Mouse (Mus musculus): Measurements from ENCODE around the gene Fry. TPM values are rescaled to one million over a fixed set of nuclear protein-coding genes. Genes with fewer than 3 reads are reported as not detected.

Gene Fry
- polyA plus RNA-seq, 1 experiment from 2014 or later = 10.2 TPM

DNA sequence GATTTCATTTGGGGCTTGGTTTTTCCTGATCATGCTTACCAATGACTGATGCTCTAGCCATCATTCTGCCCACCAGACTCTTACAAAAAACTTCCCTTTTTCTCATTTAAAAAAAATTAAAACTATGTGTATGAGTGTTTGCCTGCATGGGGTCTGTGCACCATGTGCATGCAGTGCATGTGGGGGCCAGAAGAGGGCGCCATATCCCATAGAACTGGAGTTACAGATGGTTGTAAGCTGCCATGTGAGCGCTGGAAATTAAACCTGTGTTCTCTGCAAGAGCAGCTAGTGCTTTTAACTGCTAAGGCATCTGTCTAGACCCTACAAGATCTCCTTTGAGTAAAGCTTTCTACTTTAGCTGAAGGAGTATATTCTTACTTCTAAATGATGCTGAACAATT lies 162.6 kb downstream of the Fry start:
- no peak overlapping the region for H3K4me3 ChIP-seq
- no peak overlapping the region for H3K4me2 ChIP-seq (replicated peaks)
- ATAC-seq (ENCODE audit: insufficient number of reproducible peaks, insufficient read depth, low FRiP score, low TSS enrichment) = no peak
- H3K4me1 ChIP-seq = no peaks in the 10 kb centered on the region
- WGBS = 78% methylated on average over 2 of the region's 2 CpGs
- H3K36me3 ChIP-seq = no peaks in the 10 kb centered on the region
- H3K9me3 ChIP-seq = 0 out of 2 replicates have a peak, but pooled peaks cover 5% of the 10 kb centered on the region
- no peak overlapping the region for H3K9ac ChIP-seq
- no peaks in the 10 kb centered on the region for H3K27me3 ChIP-seq
- no peak overlapping the region for H3K27ac ChIP-seq

DNA sequence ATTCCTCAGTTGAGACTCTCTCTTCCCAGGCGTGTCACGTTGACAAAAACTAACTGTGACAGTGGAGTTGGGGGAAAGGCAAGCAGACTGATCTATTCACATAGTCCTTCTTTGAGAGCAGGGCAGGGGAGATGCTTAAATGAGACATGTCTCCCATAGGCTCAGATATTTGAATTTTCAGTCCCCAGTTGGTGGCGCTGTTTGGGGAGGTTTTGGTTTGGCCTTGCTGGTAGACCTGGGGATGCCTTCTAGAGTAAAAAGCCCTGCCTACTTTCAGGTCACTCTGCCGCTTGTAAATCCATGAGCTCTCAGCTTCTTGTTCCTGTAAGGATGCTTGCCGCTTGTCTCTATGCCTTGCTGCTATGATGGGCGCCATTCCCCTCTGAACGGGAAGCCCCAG lies 163.6 kb downstream of the Fry start:
- H3K4me3 ChIP-seq = no peak overlapping the region
- 86% methylated on average over 7 of the region's 7 CpGs for WGBS
- H3K27me3 ChIP-seq = no peaks in the 10 kb centered on the region
- H3K9me3 ChIP-seq = 0 out of 2 replicates have a peak, but pooled peaks cover 5% of the 10 kb centered on the region
- no peak overlapping the region for H3K9ac ChIP-seq
- H3K27ac ChIP-seq = no peak overlapping the region
- no peaks in the 10 kb centered on the region for H3K36me3 ChIP-seq
- H3K4me1 ChIP-seq = no peaks in the 10 kb centered on the region
- no peak for ATAC-seq (ENCODE audit: insufficient number of reproducible peaks, insufficient read depth, low FRiP score, low TSS enrichment)
- H3K4me2 ChIP-seq (replicated peaks) = no peak overlapping the region

DNA sequence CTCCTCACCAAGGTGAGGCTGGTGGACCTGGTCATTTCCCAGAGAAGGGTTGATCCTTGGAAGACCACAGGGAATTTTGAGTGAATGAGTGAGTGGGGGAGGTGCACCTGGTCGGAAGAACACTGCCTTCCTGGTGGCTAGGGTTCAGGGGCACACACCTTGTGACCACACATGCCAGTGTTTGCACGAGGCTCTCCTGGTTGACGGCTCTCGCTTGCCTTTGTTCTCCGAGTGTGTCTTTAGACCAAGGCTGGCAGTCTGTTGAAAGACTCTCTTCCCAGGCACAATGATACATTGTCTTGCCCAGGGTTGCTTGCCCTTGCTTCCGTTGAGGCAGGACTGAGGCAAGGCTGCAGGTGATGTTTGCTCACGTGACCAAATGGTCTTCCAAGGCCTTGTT lies 169.5 kb downstream of the Fry start:
- Histone ChIP-seq H3K4me2 (replicated peaks) (no peak overlapping the region), H3K27me3 (no peaks in the 10 kb centered on the region), H3K9me3 (no peaks in the 10 kb centered on the region), H3K9ac (no peak overlapping the region), H3K4me3 (no peak overlapping the region), H3K36me3 (no peaks in the 10 kb centered on the region), H3K4me1 (peaks cover 4% of the 10 kb centered on the region; the same call in 1 of the 2 replicates), H3K27ac (no peak overlapping the region)
- ATAC-seq (ENCODE audit: insufficient number of reproducible peaks, insufficient read depth, low FRiP score, low TSS enrichment) = no peak
- 80% methylated on average over 7 of the region's 7 CpGs for WGBS

DNA sequence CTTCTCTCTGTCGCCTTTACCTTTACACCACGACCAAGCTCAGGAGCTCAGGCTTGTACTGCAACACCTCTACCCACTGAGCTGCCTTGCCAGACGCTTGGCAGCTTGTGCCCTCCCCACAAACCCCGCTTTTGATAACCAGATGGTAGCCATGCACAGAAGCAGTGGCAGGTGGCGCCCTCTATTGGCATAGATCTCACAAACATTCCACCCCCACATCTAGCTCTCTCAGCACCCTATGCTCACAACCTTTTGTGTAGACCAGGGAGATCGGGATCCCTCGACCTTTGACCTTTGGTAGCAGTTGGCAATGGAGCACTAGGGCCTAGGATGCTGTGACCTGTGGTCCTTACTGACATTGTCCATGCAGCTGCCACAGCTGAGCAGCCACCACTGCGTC lies 171.2 kb downstream of the Fry start:
- WGBS = 71% methylated on average over 8 of the region's 8 CpGs
- H3K9me3 ChIP-seq = no peaks in the 10 kb centered on the region
- no peak overlapping the region for H3K27ac ChIP-seq
- no peak overlapping the region for H3K4me2 ChIP-seq (replicated peaks)
- no peak overlapping the region for H3K4me3 ChIP-seq
- no peaks in the 10 kb centered on the region for H3K36me3 ChIP-seq
- no peak overlapping the region for H3K9ac ChIP-seq
- H3K27me3 ChIP-seq = no peaks in the 10 kb centered on the region
- 0 out of 2 replicates have a peak, but pooled peaks have one; percentile 24 for ATAC-seq (ENCODE audit: insufficient number of reproducible peaks, insufficient read depth, low FRiP score, low TSS enrichment)
- H3K4me1 ChIP-seq = peaks cover 8% of the 10 kb centered on the region; the same call in 1 of the 2 replicates

DNA sequence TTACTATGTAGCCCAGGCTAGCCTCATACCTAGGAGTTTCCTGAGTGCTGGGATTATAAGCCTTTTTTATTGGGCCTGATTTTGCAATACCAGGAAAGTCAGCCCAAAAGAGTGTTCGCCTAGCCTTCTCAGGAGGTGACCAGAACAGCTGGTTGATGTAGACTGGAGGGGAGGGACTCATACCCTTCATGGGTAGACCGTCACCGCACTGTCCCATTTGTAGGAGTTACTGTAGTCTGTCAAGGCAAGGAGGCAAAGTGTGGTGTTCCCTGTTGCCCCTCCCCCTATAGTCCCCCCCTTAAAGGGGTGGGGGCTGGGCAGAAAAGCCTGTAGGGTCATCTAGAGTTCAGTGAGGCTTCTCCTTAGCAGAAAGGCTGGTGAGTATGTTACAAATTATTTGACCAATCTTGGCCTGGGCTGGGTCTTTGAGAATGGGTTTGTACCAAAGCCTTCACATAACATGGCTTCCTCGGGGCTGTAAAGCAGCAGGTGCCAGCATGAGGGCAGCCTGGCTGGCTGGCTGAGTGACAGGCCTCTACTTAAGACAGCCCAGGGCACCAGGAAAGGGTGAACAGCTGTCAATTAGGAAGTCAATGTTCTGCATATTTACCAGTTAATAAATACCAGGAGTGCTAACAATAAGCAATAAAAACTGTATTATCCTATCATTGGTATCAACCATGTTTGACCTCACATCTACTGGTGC lies 172.2 kb downstream of the Fry start:
- no peak for ATAC-seq (ENCODE audit: insufficient number of reproducible peaks, insufficient read depth, low FRiP score, low TSS enrichment)
- 79% methylated on average over 4 of the region's 4 CpGs for WGBS
- H3K27me3 ChIP-seq = no peaks in the 10 kb centered on the region

DNA sequence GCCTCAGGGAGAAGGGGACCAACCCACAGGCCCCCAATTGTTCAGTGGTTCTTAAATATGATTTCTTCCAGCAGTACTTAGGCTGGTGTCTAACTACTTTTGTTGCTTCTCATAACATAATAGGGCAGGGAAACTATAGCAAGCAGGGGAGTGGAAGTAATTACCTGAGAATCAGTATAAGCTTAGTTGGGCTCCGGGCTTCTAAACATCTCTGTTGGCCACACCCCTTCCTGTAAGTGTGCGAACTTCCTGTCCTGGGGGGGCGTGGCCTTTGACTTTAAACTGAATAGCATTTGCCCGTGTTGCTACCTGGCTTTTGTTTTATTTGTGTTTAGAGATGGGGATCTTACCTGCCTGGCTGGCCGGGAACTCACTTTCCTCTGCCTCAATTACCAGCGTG lies 172.8 kb downstream of the Fry start:
- Histone ChIP-seq H3K4me3 (no peak overlapping the region), H3K9me3 (no peaks in the 10 kb centered on the region), H3K36me3 (no peaks in the 10 kb centered on the region), H3K27ac (no peak overlapping the region), H3K9ac (no peak overlapping the region), H3K27me3 (no peaks in the 10 kb centered on the region), H3K4me2 (replicated peaks) (no peak overlapping the region), H3K4me1 (peaks cover 13% of the 10 kb centered on the region; the same call in 1 of the 2 replicates)
- 80% methylated on average over 6 of the region's 6 CpGs for WGBS
- ATAC-seq (ENCODE audit: insufficient number of reproducible peaks, insufficient read depth, low FRiP score, low TSS enrichment) = no peak

More for the DNA sequence above, 172.2 kb downstream of the Fry start:
- Histone ChIP-seq H3K4me3 (no peak overlapping the region), H3K9me3 (no peaks in the 10 kb centered on the region), H3K9ac (no peak overlapping the region), H3K4me1 (peaks cover 13% of the 10 kb centered on the region; the same call in 1 of the 2 replicates), H3K4me2 (replicated peaks) (no peak overlapping the region), H3K36me3 (no peaks in the 10 kb centered on the region), H3K27ac (no peak overlapping the region)

DNA sequence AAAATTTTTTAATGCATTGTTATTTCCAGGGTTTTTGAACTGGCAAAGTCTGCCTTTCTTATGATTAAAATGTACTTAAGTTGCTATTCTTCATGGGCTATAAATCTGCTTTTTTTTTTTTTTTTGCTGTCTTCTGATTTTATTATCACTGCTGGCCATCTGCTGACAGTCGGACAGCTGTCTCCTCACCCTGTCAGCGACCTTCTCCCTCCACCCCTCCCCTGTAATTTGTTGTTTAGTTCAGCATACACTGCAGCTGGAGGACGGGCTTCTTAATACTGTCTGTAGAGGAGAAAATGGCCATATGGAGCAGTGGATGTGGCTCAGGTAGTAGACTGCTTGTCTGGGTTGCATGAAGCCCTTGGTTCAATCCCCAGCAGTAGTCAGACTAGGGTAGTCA lies 173.7 kb downstream of the Fry start:
- WGBS = 56% methylated on average over 3 of the region's 3 CpGs
- H3K4me2 ChIP-seq (replicated peaks) = no peak overlapping the region
- no peak overlapping the region for H3K9ac ChIP-seq
- no peak overlapping the region for H3K4me3 ChIP-seq
- H3K27me3 ChIP-seq = no peaks in the 10 kb centered on the region
- no peaks in the 10 kb centered on the region for H3K36me3 ChIP-seq
- H3K27ac ChIP-seq = no peak overlapping the region
- ATAC-seq (ENCODE audit: insufficient number of reproducible peaks, insufficient read depth, low FRiP score, low TSS enrichment) = no peak
- peaks cover 13% of the 10 kb centered on the region; the same call in 1 of the 2 replicates for H3K4me1 ChIP-seq
- no peaks in the 10 kb centered on the region for H3K9me3 ChIP-seq

DNA sequence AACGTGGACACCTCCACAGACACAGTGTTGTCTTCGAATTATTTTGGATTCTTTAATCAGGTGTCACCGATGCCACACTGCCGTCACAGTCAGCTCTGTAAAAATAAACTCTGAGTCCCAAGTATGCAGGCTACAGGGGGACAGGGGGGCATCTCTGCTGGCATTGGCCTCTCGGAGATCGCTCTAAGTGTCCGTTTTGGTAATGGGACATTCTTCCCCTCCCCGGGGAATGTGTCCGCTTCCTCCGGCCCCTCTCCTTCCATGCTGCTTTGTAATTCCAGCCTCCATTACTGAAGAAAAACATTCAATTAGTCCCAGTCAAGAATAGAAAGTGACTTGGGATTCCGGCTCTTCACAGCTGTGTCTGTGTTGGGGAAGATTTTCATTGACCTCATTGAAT lies 175.9 kb downstream of the Fry start:
- Histone ChIP-seq H3K4me1 (peaks cover 13% of the 10 kb centered on the region; the same call in 1 of the 2 replicates), H3K36me3 (no peaks in the 10 kb centered on the region), H3K4me3 (no peak overlapping the region), H3K27ac (no peak overlapping the region), H3K27me3 (no peaks in the 10 kb centered on the region), H3K9me3 (no peaks in the 10 kb centered on the region), H3K4me2 (replicated peaks) (no peak overlapping the region), H3K9ac (no peak overlapping the region)
- no peak for ATAC-seq (ENCODE audit: insufficient number of reproducible peaks, insufficient read depth, low FRiP score, low TSS enrichment)
- WGBS = 35% methylated on average over 11 of the region's 11 CpGs

DNA sequence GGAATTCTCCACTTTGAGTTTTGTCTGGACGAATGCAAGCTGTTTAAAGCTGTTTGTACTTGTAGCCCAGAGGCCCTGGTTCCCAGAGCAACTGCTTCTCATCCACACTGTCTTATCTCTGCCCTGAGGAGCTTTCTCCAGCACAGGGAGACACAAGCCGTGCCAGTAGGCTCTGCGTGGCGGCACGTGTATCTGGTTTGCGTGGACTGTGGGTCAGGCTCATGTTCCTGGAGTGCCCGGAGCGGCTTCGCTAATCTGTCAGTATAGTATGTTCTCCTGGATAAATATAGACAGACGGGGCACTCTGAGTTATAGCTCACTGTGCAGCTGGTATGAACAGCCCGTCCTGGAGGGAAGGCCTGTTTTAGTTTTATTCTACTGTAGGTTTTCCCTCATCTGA lies 176.7 kb downstream of the Fry start:
- Histone ChIP-seq H3K4me1 (peaks cover 13% of the 10 kb centered on the region; the same call in 1 of the 2 replicates), H3K36me3 (no peaks in the 10 kb centered on the region), H3K4me2 (replicated peaks) (no peak overlapping the region), H3K9me3 (no peaks in the 10 kb centered on the region), H3K27me3 (no peaks in the 10 kb centered on the region), H3K9ac (no peak overlapping the region), H3K27ac (no peak overlapping the region), H3K4me3 (no peak overlapping the region)
- peak; percentile 5; the same call in 1 of the 2 replicates for ATAC-seq (ENCODE audit: insufficient number of reproducible peaks, insufficient read depth, low FRiP score, low TSS enrichment)
- 55% methylated on average over 11 of the region's 11 CpGs for WGBS

DNA sequence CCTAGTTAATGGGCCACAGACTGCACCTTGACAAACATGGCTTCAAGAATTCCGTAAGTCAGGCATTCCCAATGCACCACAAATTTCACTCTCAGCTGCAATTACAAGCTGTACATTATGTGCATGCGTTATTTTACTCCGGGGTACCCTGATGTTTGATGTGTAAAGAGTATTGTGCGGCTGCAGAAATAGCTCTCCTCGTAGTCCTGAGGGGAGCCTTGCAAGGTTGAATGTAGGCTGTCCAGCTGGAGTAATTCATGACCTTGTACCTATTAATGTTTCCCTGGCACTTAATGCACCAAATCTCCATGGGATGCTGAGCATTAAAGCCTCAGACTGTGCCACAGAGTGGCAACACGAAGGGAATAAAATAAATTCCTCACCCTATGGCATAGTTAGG lies 180.5 kb downstream of the Fry start:
- no peaks in the 10 kb centered on the region for H3K9me3 ChIP-seq
- H3K27me3 ChIP-seq = no peaks in the 10 kb centered on the region
- no peaks in the 10 kb centered on the region for H3K36me3 ChIP-seq
- no peak overlapping the region for H3K27ac ChIP-seq
- H3K4me3 ChIP-seq = no peak overlapping the region
- ATAC-seq (ENCODE audit: insufficient number of reproducible peaks, insufficient read depth, low FRiP score, low TSS enrichment) = no peak
- no peak overlapping the region for H3K9ac ChIP-seq
- 76% methylated on average over 6 of the region's 6 CpGs for WGBS
- H3K4me2 ChIP-seq (replicated peaks) = no peak overlapping the region
- peaks cover 9% of the 10 kb centered on the region; the same call in 1 of the 2 replicates for H3K4me1 ChIP-seq

DNA sequence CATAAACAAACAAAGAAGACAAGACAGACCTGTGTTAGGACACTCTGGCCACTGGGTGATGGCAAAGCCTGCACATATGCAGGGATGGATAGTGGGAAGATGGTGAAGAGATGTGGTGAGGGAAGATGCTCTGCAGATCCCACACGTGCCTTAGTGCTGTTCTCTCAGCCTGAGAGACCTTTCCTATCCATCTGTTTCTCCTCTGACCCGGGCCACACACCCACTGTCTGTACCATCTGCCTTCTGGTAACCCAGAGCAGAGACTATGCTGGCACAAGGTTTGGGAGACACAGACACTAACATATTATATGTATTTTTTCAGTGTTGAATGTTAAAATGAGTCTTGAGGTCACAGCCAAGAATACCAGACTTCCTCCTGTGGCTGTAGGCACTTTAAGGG lies 183.7 kb downstream of the Fry start:
- H3K4me1 ChIP-seq = no peaks in the 10 kb centered on the region
- H3K9ac ChIP-seq = no peak overlapping the region
- no peak overlapping the region for H3K27ac ChIP-seq
- no peaks in the 10 kb centered on the region for H3K9me3 ChIP-seq
- 83% methylated on average over 2 of the region's 2 CpGs for WGBS
- H3K36me3 ChIP-seq = no peaks in the 10 kb centered on the region
- no peak overlapping the region for H3K4me2 ChIP-seq (replicated peaks)
- ATAC-seq (ENCODE audit: insufficient number of reproducible peaks, insufficient read depth, low FRiP score, low TSS enrichment) = no peak
- no peaks in the 10 kb centered on the region for H3K27me3 ChIP-seq
- no peak overlapping the region for H3K4me3 ChIP-seq

DNA sequence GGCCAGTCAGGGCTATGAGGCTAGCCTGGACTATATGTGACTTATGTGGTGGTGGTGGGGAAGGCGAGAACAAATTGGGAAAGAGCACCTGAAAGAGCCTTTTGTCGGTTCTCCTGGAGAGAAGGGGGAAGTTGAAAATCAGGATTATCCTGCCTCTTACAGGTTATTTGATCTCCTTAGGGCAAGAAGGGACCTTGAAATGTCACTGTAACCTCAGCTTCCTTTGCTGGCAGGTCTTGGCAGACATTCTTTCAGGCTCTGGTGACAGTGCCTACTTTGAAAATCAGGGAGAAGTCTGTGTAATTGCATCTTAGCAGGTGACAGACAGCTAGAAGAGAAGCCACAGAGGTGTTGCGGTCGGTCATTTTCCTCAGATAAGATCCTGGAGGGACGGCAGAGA lies 184.6 kb downstream of the Fry start:
- Histone ChIP-seq H3K36me3 (no peaks in the 10 kb centered on the region), H3K27me3 (no peaks in the 10 kb centered on the region), H3K4me2 (replicated peaks) (no peak overlapping the region), H3K4me1 (no peaks in the 10 kb centered on the region), H3K9ac (no peak overlapping the region), H3K9me3 (no peaks in the 10 kb centered on the region), H3K4me3 (no peak overlapping the region), H3K27ac (no peak overlapping the region)
- ATAC-seq (ENCODE audit: insufficient number of reproducible peaks, insufficient read depth, low FRiP score, low TSS enrichment) = no peak
- 55% methylated on average over 5 of the region's 5 CpGs for WGBS
